Mouse (Mus musculus) R1 (cell line): Measurements from ENCODE around the gene Lypd3.

Experiments used
- DNase-seq: peaks from one replicate; pipeline ENCODE4 v3.0.0-alpha.2; 2018; ENCODE audit warnings: low read depth, low spot score

The Lypd3 gene

DNA sequence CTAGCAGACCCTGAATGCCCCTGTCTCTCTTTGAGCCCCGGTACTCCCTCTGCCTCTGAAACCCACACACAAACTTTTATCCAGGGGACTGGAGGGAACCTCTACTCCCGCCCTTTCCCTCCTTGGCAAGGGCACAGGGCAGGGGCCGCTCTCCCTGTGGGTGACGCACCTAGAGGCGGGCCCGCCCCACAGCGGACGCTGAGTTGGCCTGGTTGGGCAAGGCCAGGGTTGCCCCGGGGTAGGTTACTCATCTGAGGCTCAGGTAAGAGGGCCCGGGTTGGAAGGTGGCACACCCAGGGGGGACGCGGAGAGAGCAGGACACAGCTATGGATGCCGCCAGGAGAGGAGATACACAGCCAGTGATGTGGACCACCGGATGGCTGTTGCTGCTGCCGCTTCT lies at the start of gene Lypd3:
Gene Lypd3 (plus strand): TSS at position 287 of the 400 bp plus-strand sequence.
- DNase-seq, result no peak

DNA sequence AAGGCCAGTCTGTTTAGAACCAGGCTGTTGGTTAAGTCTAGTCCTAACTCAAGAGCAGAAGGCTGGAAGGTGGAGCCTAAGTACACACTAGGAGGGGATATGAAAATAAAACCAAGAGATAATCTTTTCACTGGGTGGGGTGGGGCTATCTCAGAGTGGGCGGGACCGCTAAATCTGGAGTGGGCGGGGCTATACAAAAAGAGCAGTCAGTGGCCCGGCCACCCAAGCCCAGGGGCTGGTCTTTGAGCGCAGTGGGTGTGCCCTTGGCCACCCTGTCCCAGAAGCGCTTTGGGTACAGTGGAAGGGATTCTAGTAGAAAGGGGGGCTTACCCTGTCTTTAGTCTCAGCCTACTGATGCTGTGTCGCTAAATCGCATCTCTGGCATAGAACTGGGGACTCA lies 49.5 kb upstream of the Lypd3 start:
- DNase-seq, result no peak

DNA sequence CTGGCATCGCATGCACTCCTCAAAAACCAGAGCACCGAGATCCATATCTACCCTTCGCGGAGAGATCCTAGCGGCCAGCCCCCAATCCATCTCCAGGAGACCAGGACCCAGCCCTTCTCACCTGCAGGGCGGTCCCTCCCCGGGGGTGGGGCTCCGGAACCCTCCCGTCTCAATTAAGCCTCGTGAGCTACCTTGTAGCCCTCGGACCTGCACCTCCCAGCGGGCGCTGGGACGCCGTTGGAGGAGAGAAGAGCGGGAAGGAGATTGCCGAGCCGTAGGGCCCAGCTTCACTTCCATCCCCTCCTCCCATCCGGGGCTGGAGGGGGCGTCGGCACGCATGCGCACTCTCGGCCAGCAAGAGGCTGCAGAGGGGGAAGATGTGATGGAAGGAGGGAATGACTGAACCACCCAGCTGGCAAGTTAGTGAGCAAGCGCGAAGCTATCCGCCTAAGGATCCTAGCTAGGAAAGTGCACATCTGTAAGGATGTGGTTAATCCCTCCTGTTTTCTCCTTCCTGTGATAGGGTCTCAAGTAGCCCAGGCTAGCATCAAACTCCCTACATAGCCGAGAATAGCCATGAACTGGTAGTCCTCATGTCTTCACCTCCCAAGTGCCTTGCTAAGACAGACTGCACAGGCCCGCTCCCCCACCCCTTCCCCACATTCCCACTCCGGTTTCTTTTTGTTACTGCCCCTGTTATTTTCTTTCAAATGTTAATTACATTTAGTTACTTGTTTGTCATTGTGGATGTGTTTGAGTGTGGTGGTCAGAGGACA lies 48.8 kb upstream of the Lypd3 start, which contains the start of the genes Ethe1 and Zfp575:
Gene Ethe1 (plus strand): TSS at position 214 of the 776 bp plus-strand sequence.
Gene Zfp575 (minus strand): TSS at position 312 of the 776 bp plus-strand sequence.
- DNase-seq, result peak; percentile 83

DNA sequence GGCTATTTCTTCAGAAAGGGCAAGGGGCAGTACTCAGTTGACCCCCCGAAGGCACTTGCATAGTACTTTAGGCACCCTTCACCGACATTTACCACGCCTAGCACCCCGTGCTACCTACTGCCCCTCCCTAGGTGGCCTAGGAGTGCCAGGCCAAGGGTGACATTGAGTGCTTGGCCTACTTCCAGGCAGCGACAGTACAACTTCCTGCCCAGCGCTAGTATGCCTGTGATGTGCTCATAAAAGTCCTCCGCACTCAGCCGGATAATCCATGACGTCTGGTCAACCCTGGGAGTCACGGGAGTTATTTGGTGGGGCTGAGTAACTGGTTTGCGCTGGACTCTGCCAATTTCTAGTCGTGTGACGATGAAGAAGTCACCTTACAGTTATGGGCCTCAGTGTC lies 48.0 kb upstream of the Lypd3 start:
- DNase-seq, result no peak

DNA sequence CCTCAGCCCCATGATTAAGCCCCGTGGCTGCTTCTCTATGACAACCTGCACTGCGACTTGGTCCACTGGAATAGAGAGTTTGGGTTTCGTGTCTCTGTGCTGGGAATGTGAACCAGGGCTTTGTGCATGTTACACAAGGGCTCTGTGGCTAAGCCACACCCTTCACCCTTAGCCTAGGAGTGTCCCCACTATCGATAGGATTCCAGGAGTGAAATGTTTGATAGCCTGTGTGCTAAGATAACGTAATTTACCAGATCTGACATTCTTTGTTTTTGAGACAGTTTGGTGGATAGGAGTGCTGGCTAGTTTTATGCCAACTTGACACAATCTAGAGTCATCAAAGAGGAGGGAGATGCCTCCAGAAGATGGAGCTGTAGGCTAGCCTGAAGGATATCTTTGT lies 44.6 kb upstream of the Lypd3 start:
- no peak for DNase-seq

DNA sequence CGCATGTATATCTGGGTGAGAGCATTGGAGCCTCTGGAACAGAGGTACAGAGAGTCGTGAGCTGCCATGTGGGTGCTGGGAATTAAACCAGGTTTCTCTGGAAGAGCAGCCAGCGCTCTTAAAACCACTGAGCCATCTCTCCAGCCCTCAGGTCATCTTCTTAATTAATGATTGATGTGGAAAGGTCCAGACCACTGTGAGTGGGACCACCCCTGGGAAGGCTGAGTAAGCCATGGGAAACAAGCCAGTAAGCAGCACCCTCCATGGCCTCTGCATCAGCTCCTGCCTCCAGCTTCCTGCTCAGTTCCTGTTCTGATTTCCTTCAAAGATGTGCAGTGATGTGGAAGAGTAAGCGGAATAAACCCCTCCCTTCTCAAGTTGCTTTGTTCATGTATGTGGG lies 44.2 kb upstream of the Lypd3 start:
- DNase-seq, result no peak

DNA sequence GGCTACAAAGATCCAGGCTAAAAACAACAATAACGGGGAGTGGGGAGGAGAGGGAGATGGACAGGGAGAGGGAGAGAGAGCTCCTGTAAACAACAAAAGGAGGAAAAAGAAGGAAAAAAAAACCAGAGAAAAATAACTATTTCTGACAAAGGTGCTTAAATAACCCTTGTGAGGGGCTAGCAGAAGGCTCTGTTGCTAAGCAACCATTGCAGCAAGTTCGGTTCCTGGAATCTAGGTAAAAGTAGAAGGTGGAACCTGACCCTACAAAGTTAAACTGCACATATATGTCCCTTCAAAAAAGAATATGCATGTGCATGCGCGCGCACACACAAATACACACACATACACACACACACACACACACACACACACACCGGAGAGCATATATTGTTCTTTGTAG lies 43.6 kb upstream of the Lypd3 start:
- DNase-seq, result peak; percentile 53

DNA sequence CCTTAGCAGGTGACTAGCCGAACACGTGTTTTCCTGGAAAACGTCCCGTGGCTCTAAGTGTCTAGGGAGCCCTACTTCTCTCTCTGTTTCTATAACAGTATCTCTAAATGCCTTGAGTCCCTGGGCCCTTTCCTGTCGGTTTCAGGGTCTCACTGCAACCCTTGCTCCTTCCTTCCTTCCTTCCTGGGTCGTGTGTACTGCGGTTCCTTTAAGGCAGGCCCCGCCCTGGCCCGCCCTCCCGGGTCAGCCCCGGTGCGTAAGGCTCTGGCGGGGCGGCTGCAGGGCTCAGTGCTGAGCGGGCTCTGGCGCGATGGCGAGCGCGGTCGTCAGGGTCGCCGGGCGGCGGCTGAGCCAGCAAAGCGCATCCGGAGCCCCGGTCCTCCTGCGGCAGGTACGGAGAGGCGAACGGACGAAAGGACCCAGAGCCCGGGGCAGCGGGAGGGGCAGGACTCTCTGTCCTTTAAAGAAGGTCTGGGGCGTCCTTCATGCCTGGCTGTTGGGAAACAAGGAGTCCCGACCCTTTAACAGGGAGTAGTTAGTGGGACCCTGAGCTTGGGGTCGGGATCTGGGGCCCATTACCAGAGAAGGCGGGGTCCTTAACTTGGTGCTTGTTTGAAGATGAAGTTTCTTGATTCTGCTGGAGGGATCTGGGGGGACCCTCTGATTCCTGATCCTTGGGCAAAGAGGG lies 42.6 kb upstream of the Lypd3 start:
- DNase-seq, result peak; percentile 78

DNA sequence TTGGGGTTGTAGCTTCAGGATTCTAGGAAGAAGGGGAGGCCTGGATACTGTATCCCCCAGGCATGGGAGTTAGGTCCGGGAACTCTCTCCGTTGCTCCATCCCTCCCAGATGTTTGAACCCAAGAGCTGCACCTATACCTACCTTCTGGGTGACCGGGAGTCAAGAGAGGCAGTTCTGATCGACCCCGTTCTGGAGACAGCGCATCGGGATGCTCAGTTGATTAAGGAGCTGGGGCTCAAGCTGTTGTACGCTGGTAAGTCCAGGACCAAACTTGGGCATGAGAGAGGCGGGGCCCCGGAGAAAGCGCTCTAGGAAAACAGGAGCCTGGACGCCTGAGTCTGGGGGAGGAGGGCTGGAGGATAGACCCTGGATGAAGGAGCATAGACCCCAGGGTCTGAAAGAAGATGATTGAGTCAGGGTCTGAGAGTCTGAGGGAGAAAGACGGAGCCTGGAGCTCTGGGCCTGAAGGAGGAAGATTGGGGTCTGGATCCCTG lies 42.0 kb upstream of the Lypd3 start:
- peak; percentile 47 for DNase-seq

DNA sequence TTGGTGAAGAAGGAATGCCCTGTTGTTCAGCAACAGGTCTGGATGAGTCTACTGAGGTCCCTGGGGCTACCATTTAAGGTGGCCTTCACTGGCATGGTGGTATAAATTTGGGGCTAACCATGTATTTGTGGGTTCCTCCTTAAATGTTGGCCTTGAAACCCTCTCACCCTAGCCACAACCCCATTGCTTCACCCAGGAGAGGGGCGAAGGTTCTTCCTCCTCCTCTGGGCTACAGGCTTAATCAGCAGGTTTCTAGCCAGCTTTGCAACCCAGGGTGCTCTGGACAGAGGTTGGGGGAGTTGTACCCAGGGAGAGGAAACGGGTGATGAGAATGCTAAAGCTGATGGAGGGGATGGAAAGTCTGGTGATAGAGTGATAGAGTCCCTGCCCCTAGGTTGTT lies 40.9 kb upstream of the Lypd3 start:
- no peak for DNase-seq

DNA sequence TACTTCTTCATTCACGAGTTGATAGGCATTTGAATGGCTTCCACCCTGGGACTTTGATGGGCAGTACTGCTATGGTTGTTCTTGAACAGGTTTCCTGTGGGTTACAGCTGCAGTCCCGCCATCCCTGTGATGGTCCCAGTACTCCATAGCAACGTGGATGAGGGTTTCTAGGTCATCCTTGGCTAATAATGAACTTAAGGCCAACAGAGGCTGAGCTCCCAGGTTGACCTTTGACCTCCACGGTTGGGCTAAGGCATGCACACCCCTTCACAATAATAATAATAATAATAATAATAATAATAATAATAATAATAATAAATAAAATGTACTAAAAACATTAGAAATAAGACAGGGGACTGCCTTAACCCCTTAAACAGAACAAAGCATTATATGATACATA lies 38.2 kb upstream of the Lypd3 start:
- no peak for DNase-seq

DNA sequence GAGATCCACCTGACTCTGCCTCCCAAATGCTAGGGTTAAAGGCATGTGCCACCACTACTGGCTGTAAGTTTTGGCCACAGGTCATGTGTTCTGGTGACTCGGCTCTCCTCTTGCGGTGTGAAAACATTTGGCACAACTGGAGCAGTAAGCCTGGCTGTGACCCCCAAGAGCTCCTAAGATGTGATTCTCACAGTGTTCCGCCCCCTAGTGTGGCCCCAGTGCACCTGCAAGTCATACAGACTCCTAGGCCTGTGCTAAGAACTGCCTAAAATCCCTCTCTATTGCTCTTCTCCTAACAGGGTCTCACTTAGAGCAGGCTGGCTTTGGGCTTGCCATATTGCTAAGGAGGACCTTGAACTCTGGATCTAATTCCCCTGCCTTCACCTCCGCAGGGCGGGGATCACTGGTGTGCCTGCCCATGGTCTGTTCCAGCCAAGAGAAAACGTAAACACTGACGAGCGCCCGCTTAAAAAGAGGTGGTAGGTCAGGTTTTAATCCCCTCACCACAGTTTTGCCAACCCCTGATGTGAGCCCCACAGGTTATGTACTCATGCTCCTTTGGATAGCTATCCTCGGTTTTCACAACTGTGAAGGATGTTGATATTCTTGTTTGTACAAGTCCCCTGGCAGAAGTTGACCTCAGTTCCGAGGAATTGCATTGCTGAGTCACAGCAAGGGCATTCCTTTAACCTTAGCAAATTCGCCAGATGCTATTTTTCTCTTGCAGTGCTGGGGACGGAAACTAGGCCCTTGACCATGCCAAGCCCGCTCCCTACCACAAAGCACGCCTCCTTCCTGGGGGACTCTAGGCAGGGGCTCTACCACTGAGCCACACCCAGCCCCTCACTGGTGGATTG lies 36.9 kb upstream of the Lypd3 start:
- peak; percentile 77 for DNase-seq

DNA sequence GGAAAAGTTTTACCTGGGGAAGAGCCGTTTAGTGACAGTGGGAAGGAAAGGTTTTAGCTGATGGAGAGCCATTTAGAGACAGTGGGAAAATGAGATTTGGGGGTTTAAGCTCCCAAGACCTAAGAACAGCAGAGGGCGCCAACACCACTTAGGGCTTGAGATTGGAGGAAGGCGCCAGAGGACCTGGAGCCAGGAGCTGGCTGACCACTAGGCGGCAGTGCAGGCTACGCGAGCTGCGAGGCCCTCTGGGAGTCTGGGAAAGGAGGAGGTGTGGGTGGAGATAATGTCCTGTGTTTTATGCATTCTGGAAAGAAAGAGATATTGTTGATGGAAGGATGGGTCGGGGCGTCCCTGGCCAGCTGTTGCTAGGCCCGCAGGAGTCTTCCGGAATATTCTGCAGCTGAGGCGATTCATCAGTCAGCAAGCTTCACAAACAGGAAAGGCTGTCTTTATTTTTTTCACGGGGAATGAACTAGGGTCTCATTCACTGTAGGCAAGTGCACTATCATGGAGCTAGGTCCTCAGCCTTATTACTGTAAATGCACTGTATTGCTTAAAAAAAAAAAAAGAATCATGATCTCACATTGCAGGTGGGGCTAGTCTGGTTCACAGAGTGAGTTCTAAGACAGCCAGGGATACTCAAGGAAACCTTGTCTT lies 35.3 kb upstream of the Lypd3 start:
- DNase-seq, result peak; percentile 95

DNA sequence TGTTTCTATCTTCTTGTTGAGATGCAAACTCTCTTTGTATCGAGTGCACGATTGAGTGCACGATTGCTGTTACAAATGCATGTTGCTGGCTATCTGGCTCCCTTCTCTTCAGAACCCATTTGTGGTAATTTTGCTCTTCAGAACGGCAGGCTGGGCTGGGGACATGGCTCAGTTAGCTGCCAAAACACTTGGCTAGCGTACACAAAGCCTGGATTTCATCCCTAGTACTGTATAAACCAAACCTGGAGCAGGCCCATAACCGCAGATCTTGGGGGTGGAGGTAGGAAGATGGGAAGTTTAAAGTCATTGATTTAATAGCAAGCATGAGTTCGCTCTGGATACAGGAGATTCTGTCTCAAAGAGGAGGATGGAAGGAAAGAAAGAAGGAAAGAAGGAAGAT lies 30.8 kb upstream of the Lypd3 start:
- DNase-seq, result no peak

DNA sequence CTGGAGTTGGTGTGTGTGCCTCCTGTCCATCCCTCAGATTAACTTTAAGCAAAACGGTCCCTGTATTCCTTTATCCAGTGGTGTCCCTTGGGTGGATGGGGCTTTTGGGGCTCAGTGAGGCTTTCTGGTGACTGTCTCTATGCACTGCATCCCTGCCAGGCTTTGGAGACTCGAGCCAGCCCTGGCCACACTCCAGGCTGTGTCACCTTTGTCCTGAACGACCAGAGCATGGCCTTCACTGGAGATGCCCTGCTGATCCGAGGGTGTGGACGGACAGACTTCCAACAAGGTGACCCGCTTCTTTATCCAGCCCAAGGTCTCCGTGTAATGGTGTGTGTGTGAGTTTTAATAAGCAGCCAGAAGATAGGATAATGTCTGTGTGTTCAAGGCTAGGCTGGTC lies 30.3 kb upstream of the Lypd3 start:
- DNase-seq, result no peak

DNA sequence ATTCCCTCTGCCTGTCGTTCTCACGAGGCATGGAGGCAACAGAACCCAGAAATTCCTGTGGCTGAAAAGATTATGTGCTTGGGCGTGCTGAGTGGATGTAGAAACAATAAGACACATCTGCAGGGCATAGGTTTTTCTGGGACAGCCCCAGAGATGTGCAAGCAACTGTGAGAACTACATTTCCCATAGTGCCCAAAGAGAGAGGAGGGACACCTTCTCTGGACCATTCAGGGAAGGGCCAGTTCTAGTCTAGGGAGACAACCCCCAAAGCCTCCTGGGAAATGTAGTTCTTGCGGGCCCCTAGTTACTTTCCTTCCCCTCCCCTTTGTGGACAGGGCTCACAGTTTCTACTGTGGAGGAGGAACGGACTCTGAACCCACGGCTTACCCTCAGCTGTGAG lies 28.3 kb upstream of the Lypd3 start:
- peak; percentile 88 for DNase-seq

DNA sequence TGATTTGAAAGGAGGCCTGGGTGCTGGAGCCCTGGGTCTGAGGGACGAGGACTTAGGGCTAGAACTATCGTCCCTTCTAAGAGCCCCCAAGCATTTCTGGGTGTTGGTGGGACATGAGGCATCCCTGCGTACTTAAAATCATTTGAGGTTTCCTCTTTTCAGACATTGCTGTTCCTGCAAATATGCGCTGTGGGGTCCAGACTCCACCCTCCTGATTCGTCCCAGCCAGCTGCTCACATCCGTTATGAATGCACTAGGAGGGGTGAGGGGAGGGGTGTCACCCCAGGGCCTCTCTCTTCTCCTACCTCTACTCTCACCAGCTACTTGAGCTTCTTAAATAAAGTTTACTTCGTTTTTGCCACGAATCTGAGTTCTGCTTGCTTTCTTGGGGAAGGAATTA lies 27.8 kb upstream of the Lypd3 start:
- no peak for DNase-seq

DNA sequence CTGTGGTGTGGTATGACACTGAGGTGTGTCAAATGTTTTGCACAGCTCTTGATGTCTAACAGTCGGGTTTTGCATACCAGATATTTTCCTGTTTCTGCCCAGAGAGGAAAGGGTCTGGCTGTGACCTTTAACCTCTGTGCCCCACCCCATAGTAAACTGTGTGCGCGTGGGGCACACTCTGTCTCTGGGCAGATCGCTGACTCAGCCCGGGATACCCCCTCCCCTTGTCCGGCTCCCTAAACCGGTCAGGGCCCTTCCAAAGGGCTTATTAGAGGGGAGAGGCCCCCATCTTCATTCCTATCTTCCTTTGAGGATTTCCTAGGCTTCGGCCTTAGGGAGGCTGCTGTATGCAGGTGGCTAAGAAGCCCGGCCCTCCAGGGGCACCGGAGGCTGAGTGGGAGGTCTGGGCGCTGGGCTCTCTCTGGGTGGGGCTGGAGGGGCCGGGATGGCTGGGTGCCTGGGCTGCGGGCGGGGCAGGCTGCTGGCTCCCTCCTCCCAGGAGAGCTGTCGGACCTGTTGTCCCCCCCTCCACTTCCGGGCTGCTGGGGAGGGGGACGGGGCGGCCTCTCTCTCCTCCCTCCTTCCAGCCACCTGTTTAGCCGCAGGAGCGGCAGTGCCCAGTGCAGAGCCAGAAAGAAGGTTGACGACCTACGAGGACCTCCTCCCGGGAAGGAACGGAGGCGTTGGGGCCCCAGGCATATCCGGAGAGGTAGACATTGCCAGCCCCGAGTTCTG lies 26.0 kb upstream of the Lypd3 start, which contains the start of gene Phldb3:
Gene Phldb3 (plus strand): TSS at position 620 of the 735 bp plus-strand sequence.
- no peak for DNase-seq

DNA sequence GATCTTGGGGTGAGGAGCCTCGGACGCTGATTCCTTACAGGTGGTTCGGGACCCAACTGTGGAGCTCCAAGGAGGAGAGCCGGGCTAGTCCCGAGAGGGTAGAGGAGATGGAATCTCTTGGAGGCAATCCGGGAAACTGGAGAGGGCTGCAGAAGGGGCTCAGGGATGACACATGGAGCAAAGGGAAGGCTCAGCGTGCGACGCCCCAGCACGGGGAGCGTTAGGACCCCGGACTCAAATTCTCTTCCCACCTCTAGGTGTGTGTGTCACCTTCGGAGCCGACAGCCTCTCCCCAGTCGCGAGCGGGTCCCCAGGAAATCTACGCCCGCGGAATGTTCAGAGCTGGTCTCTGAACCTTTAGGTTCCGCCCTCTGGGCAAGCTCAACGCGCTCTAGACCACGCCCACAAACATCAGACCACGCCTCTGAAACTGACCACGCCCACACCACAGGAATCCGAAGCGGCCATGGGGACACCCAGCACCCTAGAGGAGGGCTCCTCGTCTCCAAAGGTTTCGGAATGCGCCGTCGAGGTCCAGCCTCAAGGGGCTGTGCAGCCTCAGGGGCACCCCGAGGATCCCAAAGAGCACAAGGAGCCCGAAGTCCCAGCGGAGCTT lies 25.4 kb upstream of the Lypd3 start:
- peak; percentile 80 for DNase-seq

DNA sequence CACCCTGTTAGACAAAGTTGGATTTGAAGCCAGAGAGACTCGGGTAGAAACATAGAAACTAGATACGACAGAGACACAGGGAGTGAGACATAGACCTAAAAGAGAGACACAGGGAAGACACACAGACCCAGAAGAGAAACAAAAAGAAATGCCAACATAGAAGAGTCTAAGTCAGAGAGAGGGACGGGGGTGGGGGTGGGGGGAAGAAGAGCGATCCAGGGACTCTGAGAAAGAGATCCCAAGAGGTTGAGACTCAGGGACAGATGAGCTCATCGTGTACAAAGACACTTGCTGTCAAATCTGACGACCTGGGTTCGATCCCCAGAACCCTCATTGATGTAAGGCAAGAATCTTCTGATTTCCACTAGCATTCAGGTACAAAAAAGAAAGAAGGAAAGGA lies 24.6 kb upstream of the Lypd3 start:
- DNase-seq, result no peak
